Mouse (Mus musculus) liver, postnatal 0 days (tissue): ENCODE measurements around the gene Zw10.

Experiments
- CTCF ChIP-seq: sonication (generic); IDR thresholded peaks from 2 replicates; pipeline ENCODE4 v1.5.1; 2016; ENCODE audit warnings: antibody characterized with exemption, low read depth
- EP300 ChIP-seq: IDR thresholded peaks from 2 replicates; pipeline ENCODE4 v1.6.1; 2016; ENCODE audit warnings: antibody characterized with exemption, low read depth, mild to moderate bottlenecking

DNA sequence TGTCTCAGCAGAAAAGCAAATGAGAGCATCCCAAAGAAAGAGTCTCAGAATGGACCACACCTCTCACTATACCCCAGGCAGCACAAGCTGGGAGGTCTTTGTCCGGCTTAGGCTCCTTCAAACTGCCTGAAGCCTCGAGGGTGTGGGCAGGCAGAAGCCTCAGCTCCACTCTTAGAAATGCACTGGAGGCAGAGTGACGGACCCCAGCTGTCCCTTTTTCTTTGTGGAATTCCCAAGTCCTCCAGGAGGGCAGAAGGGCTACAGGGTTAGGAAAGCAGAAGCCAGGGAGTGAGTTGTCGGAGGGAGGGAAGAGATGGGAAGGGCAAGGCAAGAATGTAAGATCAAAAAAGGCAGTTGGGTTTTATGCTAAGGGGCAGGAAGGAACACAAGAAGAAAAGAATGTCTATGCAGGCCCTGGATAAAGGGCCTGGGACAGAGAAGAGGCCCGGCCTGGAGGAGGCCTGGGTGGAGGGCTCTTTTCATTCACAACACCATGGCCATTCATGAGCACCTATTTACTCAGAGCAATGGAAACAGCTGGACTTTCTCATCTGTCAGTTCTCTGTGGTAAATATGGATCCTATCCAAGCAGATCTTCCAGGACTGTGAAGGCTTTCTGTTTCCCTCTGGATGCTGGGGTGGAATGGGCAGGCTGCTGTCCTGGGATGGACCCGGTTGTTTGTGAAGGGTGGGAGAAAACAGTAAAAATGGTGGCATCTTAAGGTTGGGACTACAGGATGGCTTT, 55.2 kb downstream of the Zw10 start:
- TF ChIP-seq CTCF (no peak), EP300 (no peak)
